Mouse (Mus musculus): ENCODE results near the gene Gm2174. TPM values are rescaled to one million over a fixed set of nuclear protein-coding genes. Genes with fewer than 3 reads are reported as not detected.

Gene Gm2174
- 1.5 and 1.7 TPM in 2 replicates for polyA plus RNA-seq (2016; fragmentation: Nextera tagmentation; extraction: Ambion mirVana)

- Histone ChIP-seq H3K4me1 (no peaks in the 10 kb centered on the region), H3K9me3 (no peaks in the 10 kb centered on the region), H3K27me3 (ENCODE audit: insufficient read depth, poor library complexity, severe bottlenecking) (no peaks in the 10 kb centered on the region), H3K27ac (0 out of 2 replicates have a peak within 1 kb of the TSS, but pooled peaks have one; percentile 42), H3K36me3 (no peaks in the 10 kb centered on the region), H3K4me3 (no peak within 1 kb of the TSS)
- WGBS, result 38% methylated on average over 4 of the region's 4 CpGs
- no peak for DNase-seq (ENCODE audit: low spot score)
These were observed at the start of gene Gm2174 for GRCm38 (mm10) chrX:56447524-56448015. Gene Gm2174, plus strand, starts transcription at chrX:56447965.

GRCm38 (mm10) chrX:56404646-56405045, 43.1 kb upstream of the Gm2174 start:
- H3K27me3 ChIP-seq (ENCODE audit: insufficient read depth, poor library complexity, severe bottlenecking), result no peaks in the 10 kb centered on the region
- WGBS, result 37% methylated on average over 2 of the region's 2 CpGs
- no peaks in the 10 kb centered on the region for H3K36me3 ChIP-seq
- no peaks in the 10 kb centered on the region for H3K4me1 ChIP-seq
- H3K4me3 ChIP-seq, result no peak overlapping the region
- no peak overlapping the region for H3K27ac ChIP-seq
- no peak for DNase-seq (ENCODE audit: low spot score)
- no peaks in the 10 kb centered on the region for H3K9me3 ChIP-seq

- Histone ChIP-seq H3K4me1 (no peaks in the 10 kb centered on the region), H3K27me3 (ENCODE audit: insufficient read depth, poor library complexity, severe bottlenecking) (no peaks in the 10 kb centered on the region), H3K36me3 (no peaks in the 10 kb centered on the region), H3K27ac (no peak overlapping the region), H3K9me3 (no peaks in the 10 kb centered on the region), H3K4me3 (no peak overlapping the region)
- DNase-seq (ENCODE audit: low spot score), result no peak
- WGBS, result 53% methylated on average over 1 of the region's 1 CpGs
These were observed 42.3 kb upstream of the Gm2174 start for GRCm38 (mm10) chrX:56405482-56405881.

- WGBS, result 70% methylated on average over 5 of the region's 5 CpGs
- Histone ChIP-seq H3K4me3 (no peak overlapping the region), H3K9me3 (no peaks in the 10 kb centered on the region)
These were observed 41.6 kb upstream of the Gm2174 start for GRCm38 (mm10) chrX:56406128-56406527.

GRCm38 (mm10) chrX:56416277-56416676, 31.5 kb upstream of the Gm2174 start:
- WGBS, result 50% methylated on average over 3 of the region's 3 CpGs
- no peak overlapping the region for H3K4me3 ChIP-seq
- 0 out of 2 replicates have a peak, but pooled peaks cover 4% of the 10 kb centered on the region for H3K4me1 ChIP-seq
- no peaks in the 10 kb centered on the region for H3K36me3 ChIP-seq
- no peak for DNase-seq (ENCODE audit: low spot score)
- H3K9me3 ChIP-seq, result no peaks in the 10 kb centered on the region
- H3K27ac ChIP-seq, result no peak overlapping the region
- H3K27me3 ChIP-seq (ENCODE audit: insufficient read depth, poor library complexity, severe bottlenecking), result no peaks in the 10 kb centered on the region

More at GRCm38 (mm10) chrX:56406128-56406527, 41.6 kb upstream of the Gm2174 start:
- Histone ChIP-seq H3K4me1 (no peaks in the 10 kb centered on the region), H3K27me3 (ENCODE audit: insufficient read depth, poor library complexity, severe bottlenecking) (no peaks in the 10 kb centered on the region), H3K27ac (no peak overlapping the region), H3K36me3 (no peaks in the 10 kb centered on the region)
- no peak for DNase-seq (ENCODE audit: low spot score)

GRCm38 (mm10) chrX:56417541-56417940, 30.2 kb upstream of the Gm2174 start:
- H3K27me3 ChIP-seq (ENCODE audit: insufficient read depth, poor library complexity, severe bottlenecking), result no peaks in the 10 kb centered on the region
- H3K36me3 ChIP-seq, result no peaks in the 10 kb centered on the region
- no peak overlapping the region for H3K4me3 ChIP-seq
- DNase-seq (ENCODE audit: low spot score), result no peak
- H3K4me1 ChIP-seq, result 0 out of 2 replicates have a peak, but pooled peaks cover 4% of the 10 kb centered on the region
- H3K27ac ChIP-seq, result no peak overlapping the region
- H3K9me3 ChIP-seq, result no peaks in the 10 kb centered on the region
- WGBS, result 65% methylated on average over 4 of the region's 4 CpGs

GRCm38 (mm10) chrX:56430601-56431000, 17.2 kb upstream of the Gm2174 start:
- no peak overlapping the region for H3K4me3 ChIP-seq
- no peaks in the 10 kb centered on the region for H3K27me3 ChIP-seq (ENCODE audit: insufficient read depth, poor library complexity, severe bottlenecking)
- 28% methylated on average over 2 of the region's 2 CpGs for WGBS
- H3K9me3 ChIP-seq, result no peaks in the 10 kb centered on the region
- H3K4me1 ChIP-seq, result no peaks in the 10 kb centered on the region
- H3K27ac ChIP-seq, result no peak overlapping the region
- no peak for DNase-seq (ENCODE audit: low spot score)
- no peaks in the 10 kb centered on the region for H3K36me3 ChIP-seq

GRCm38 (mm10) chrX:56435758-56436283, 11.9 kb upstream of the Gm2174 start:
- WGBS, result 42% methylated on average over 7 of the region's 7 CpGs

GRCm38 (mm10) chrX:56446487-56447428, 1.0 kb upstream of the Gm2174 start:
- Histone ChIP-seq H3K36me3 (no peaks in the 10 kb centered on the region), H3K4me3 (no peak overlapping the region), H3K4me1 (no peaks in the 10 kb centered on the region), H3K9me3 (no peaks in the 10 kb centered on the region), H3K27ac (0 out of 2 replicates have a peak overlapping the region, but pooled peaks have one; percentile 42), H3K27me3 (ENCODE audit: insufficient read depth, poor library complexity, severe bottlenecking) (no peaks in the 10 kb centered on the region)
- DNase-seq (ENCODE audit: low spot score), result peak; percentile 74
- 55% methylated on average over 11 of the region's 11 CpGs for WGBS

More at GRCm38 (mm10) chrX:56435758-56436283, 11.9 kb upstream of the Gm2174 start:
- no peak overlapping the region for H3K27ac ChIP-seq
- no peak overlapping the region for H3K4me3 ChIP-seq
- H3K9me3 ChIP-seq, result no peaks in the 10 kb centered on the region
- H3K27me3 ChIP-seq (ENCODE audit: insufficient read depth, poor library complexity, severe bottlenecking), result no peaks in the 10 kb centered on the region
- DNase-seq (ENCODE audit: low spot score), result no peak
- no peaks in the 10 kb centered on the region for H3K4me1 ChIP-seq
- H3K36me3 ChIP-seq, result no peaks in the 10 kb centered on the region

- Histone ChIP-seq H3K4me1 (no peaks in the 10 kb centered on the region), H3K9me3 (no peaks in the 10 kb centered on the region), H3K27me3 (ENCODE audit: insufficient read depth, poor library complexity, severe bottlenecking) (no peaks in the 10 kb centered on the region), H3K36me3 (no peaks in the 10 kb centered on the region), H3K27ac (peak within 1 kb of the TSS; percentile 94), H3K4me3 (peak within 1 kb of the TSS; percentile 69)
- DNase-seq (ENCODE audit: low spot score), result peak; percentile 89
- 18% methylated on average over 22 of the region's 22 CpGs for WGBS
These were observed 7.1 kb downstream of the Gm2174 start, which contains the start of gene Ints6l for GRCm38 (mm10) chrX:56454671-56455371. Gene Ints6l, plus strand, starts transcription at chrX:56454857.

GRCm38 (mm10) chrX:56455372-56456246, 7.8 kb downstream of the Gm2174 start:
- no peaks in the 10 kb centered on the region for H3K4me1 ChIP-seq
- H3K27me3 ChIP-seq (ENCODE audit: insufficient read depth, poor library complexity, severe bottlenecking), result no peaks in the 10 kb centered on the region
- 17% methylated on average over 54 of the region's 65 CpGs for WGBS
- peak overlapping the region; percentile 69 for H3K4me3 ChIP-seq
- peak; percentile 95 for DNase-seq (ENCODE audit: low spot score)
- H3K27ac ChIP-seq, result peak overlapping the region; percentile 94
- no peaks in the 10 kb centered on the region for H3K9me3 ChIP-seq
- H3K36me3 ChIP-seq, result no peaks in the 10 kb centered on the region

GRCm38 (mm10) chrX:56456379-56456778, 8.6 kb downstream of the Gm2174 start:
- peak; percentile 72 for DNase-seq (ENCODE audit: low spot score)
- Histone ChIP-seq H3K4me3 (peak overlapping the region; percentile 69), H3K27ac (peak overlapping the region; percentile 94), H3K4me1 (no peaks in the 10 kb centered on the region), H3K36me3 (no peaks in the 10 kb centered on the region), H3K9me3 (no peaks in the 10 kb centered on the region), H3K27me3 (ENCODE audit: insufficient read depth, poor library complexity, severe bottlenecking) (no peaks in the 10 kb centered on the region)
- WGBS, result 20% methylated on average over 8 of the region's 8 CpGs
